Mouse (Mus musculus): ENCODE results near the gene Mipep. TPM values are rescaled to one million over a fixed set of nuclear protein-coding genes. Genes with fewer than 3 reads are reported as not detected.

Gene Mipep
- polyA plus RNA-seq, 1 experiment: 6.9 TPM

- H3K4me1 ChIP-seq (ENCODE audit: control insufficient read depth, insufficient read depth, low read length): no peaks in the 10 kb centered on the region
- no peak for TF ChIP-seq POLR2A (IDR thresholded peaks at IDR 0.05; ENCODE audit: borderline replicate concordance, low read depth, low read length)
- no peak for TF ChIP-seq CTCF (IDR thresholded peaks at IDR 0.05; ENCODE audit: low read depth, low read length)
- no peak overlapping the region for H3K27ac ChIP-seq (ENCODE audit: insufficient read depth, low read depth, low read length)
- H3K4me3 ChIP-seq (ENCODE audit: insufficient read depth, low read length): no peak overlapping the region
Observed at GRCm38 (mm10) chr14:60796600-60797322, 12.4 kb downstream of the Mipep start.

DNA sequence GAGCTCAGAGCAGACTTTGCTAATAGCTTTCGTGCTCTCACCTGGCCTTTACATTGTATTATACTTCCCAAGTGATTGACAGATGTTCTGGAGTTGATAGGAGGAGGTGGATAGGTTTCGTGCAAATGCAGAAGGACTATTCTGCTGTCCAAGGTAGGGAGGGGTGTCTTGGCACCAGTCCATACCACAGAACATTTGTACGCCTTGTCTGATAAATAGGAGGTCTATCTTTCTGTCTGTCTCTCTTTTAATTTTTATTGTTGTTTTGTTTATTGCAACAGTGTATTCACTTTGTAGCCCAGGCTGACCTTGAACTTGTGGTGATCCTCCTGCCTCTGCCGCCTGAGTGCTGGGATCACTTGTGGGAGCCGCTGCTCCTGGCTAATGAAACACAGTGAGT, 13.2 kb downstream of the Mipep start:
- TF ChIP-seq CTCF (IDR thresholded peaks at IDR 0.05; ENCODE audit: low read depth, low read length) (no peak), POLR2A (IDR thresholded peaks at IDR 0.05; ENCODE audit: borderline replicate concordance, low read depth, low read length) (no peak)
- Histone ChIP-seq H3K4me1 (ENCODE audit: control insufficient read depth, insufficient read depth, low read length) (no peaks in the 10 kb centered on the region), H3K27ac (ENCODE audit: insufficient read depth, low read depth, low read length) (no peak overlapping the region), H3K4me3 (ENCODE audit: insufficient read depth, low read length) (no peak overlapping the region)

DNA sequence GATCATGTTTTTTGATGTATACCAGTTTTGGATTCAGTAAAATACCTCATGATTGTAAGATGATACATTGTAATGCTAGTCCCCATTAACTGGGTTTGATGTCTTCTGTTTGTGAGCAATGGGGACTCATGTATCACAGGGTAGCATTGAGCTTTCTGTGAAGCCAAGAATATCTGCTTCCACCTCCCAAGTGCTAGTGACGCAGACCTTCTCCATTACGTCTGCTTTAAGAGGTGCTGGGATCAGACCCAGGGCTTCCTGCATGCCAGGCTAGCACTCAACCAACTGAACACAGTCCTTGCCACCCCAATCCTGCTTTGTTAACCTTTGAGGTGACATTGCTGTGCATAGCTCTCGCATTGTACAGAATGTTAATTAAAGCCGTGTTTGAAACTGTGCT, 14.3 kb downstream of the Mipep start:
- TF ChIP-seq CTCF (IDR thresholded peaks at IDR 0.05; ENCODE audit: low read depth, low read length) (no peak), POLR2A (IDR thresholded peaks at IDR 0.05; ENCODE audit: borderline replicate concordance, low read depth, low read length) (no peak)
- Histone ChIP-seq H3K4me3 (ENCODE audit: insufficient read depth, low read length) (no peak overlapping the region), H3K4me1 (ENCODE audit: control insufficient read depth, insufficient read depth, low read length) (no peaks in the 10 kb centered on the region), H3K27ac (ENCODE audit: insufficient read depth, low read depth, low read length) (no peak overlapping the region)

DNA sequence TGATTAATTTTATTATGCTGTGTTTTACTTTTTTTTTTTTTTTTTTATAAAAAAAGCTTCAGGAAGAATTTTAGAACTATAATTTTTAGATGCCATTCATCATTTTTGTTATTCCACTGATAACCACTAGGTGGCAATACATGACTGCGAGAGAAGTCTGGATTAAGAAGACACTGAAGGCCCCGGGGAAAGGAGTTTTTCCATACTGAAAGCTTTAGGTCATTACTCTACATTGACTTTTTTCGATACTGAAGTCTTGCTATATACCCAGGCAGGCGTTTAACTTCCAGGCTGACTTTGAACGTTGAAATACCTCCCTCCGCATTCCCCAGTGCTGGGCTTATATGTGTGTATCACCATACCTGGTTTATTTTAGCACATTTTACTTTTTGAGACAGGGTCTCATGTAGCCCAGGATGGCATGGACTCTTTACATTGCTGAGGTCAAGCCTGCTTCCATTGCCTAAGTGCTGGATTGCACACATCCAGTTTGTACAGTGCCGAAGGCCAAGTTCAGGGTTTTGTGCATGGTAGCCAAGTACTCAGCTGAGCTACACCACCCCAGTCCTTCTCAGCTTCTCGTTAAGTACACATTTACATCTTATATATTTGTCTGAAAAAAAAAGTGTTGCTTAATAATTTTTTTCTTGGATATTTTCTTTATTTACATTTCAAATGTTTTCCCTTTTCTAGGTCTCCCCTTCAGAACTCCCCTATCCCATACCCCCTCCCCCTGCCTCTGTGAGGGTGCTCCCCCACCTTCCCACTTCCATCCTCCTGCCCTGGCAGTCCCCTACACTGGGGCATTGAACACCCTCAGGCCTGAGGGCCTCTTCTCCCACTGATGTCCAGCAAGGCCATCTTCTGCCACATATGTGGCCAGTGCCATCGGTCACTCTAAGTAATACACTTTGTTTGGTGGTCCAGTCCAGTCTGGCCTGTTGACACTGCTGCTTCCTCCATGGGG, 15.7 kb downstream of the Mipep start:
- H3K27ac ChIP-seq (ENCODE audit: insufficient read depth, low read depth, low read length): no peak overlapping the region
- no peak overlapping the region for H3K4me3 ChIP-seq (ENCODE audit: insufficient read depth, low read length)
- 0 out of 2 replicates have a peak, but pooled peaks cover under 1% of the 10 kb centered on the region for H3K4me1 ChIP-seq (ENCODE audit: control insufficient read depth, insufficient read depth, low read length)
- TF ChIP-seq CTCF (IDR thresholded peaks at IDR 0.05; ENCODE audit: low read depth, low read length) (no peak), POLR2A (IDR thresholded peaks at IDR 0.05; ENCODE audit: borderline replicate concordance, low read depth, low read length) (no peak)

- TF ChIP-seq CTCF (IDR thresholded peaks at IDR 0.05; ENCODE audit: low read depth, low read length) (no peak), POLR2A (IDR thresholded peaks at IDR 0.05; ENCODE audit: borderline replicate concordance, low read depth, low read length) (no peak)
- Histone ChIP-seq H3K4me3 (ENCODE audit: insufficient read depth, low read length) (no peak overlapping the region), H3K4me1 (ENCODE audit: control insufficient read depth, insufficient read depth, low read length) (peaks cover 10% of the 10 kb centered on the region), H3K27ac (ENCODE audit: insufficient read depth, low read depth, low read length) (no peak overlapping the region)
Observed at GRCm38 (mm10) chr14:60802026-60802425, 17.7 kb downstream of the Mipep start.

DNA sequence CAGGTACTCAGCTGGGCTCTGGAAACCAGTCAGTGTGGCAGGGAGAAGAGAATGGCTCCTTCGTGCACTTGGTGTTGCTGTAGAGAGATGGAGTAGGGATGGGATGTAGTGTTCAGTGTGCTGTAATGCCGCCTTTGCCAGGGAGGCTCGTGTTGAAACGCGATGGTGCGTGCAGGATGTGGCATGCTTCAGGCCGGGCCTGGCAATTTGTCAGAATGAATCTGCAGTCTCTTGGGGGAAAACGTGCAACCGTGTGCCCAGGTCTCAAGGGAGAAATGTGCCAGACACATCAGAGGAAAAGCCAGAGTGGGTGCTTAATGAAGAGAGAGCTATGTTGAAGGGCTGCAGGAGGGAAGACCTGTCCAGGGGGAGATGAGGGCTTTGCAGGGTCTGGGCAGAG, 20.6 kb downstream of the Mipep start:
- H3K4me1 ChIP-seq (ENCODE audit: control insufficient read depth, insufficient read depth, low read length): peaks cover 10% of the 10 kb centered on the region
- TF ChIP-seq POLR2A (IDR thresholded peaks at IDR 0.05; ENCODE audit: borderline replicate concordance, low read depth, low read length) (no peak), CTCF (IDR thresholded peaks at IDR 0.05; ENCODE audit: low read depth, low read length) (no peak)
- H3K27ac ChIP-seq (ENCODE audit: insufficient read depth, low read depth, low read length): no peak overlapping the region
- H3K4me3 ChIP-seq (ENCODE audit: insufficient read depth, low read length): no peak overlapping the region

- no peak for TF ChIP-seq POLR2A (IDR thresholded peaks at IDR 0.05; ENCODE audit: borderline replicate concordance, low read depth, low read length)
- TF ChIP-seq CTCF (IDR thresholded peaks at IDR 0.05; ENCODE audit: low read depth, low read length): no peak
- no peak overlapping the region for H3K27ac ChIP-seq (ENCODE audit: insufficient read depth, low read depth, low read length)
- peaks cover 10% of the 10 kb centered on the region for H3K4me1 ChIP-seq (ENCODE audit: control insufficient read depth, insufficient read depth, low read length)
- no peak overlapping the region for H3K4me3 ChIP-seq (ENCODE audit: insufficient read depth, low read length)
Observed at GRCm38 (mm10) chr14:60805871-60806270, 21.5 kb downstream of the Mipep start.

GRCm38 (mm10) chr14:60806891-60807344, 22.5 kb downstream of the Mipep start:
- Histone ChIP-seq H3K4me1 (ENCODE audit: control insufficient read depth, insufficient read depth, low read length) (peaks cover 10% of the 10 kb centered on the region), H3K27ac (ENCODE audit: insufficient read depth, low read depth, low read length) (no peak overlapping the region), H3K4me3 (ENCODE audit: insufficient read depth, low read length) (no peak overlapping the region)
- TF ChIP-seq POLR2A (IDR thresholded peaks at IDR 0.05; ENCODE audit: borderline replicate concordance, low read depth, low read length) (no peak), CTCF (IDR thresholded peaks at IDR 0.05; ENCODE audit: low read depth, low read length) (no peak)

DNA sequence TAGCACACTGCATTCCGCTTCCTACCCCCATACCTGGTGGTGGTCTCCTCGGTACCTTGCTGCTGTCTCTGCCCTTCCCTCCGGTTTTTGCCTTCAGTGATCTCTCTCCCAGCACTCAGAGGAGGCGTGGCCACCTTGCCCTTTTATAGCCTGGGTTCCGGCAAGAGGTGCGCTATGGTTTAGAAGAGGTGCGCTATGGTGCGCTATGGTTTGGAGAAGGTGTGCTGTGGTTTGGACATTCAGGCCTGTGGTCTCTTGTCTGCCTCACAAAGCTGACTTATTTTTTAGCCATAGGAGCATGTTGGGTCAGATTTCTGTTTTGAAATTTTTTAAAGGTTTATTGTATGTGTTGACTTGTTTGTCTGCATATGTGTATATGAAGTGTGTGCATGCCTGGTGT, 25.5 kb downstream of the Mipep start:
- H3K27ac ChIP-seq (ENCODE audit: insufficient read depth, low read depth, low read length): no peak overlapping the region
- peaks cover 10% of the 10 kb centered on the region for H3K4me1 ChIP-seq (ENCODE audit: control insufficient read depth, insufficient read depth, low read length)
- H3K4me3 ChIP-seq (ENCODE audit: insufficient read depth, low read length): no peak overlapping the region
- no peak for TF ChIP-seq CTCF (IDR thresholded peaks at IDR 0.05; ENCODE audit: low read depth, low read length)
- no peak for TF ChIP-seq POLR2A (IDR thresholded peaks at IDR 0.05; ENCODE audit: borderline replicate concordance, low read depth, low read length)

DNA sequence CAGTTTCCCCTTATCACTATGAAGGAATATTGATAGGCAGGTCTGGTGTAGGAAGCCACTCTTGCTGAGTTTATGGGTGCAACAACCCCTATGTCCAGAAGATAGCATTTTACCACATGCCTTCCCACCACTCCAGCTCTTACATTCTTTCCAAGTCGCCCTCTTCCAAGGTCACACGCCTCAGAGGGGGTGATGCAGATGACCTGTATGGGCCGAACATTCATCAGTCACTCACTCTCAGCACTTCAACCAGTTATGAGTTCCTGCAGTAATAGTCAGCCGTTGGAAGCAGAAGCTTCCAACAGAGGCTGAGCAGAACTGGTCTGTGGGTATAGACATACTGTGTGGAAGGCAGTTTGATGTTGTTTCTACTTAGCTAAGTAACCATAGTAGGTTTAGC, 27.2 kb downstream of the Mipep start:
- no peak overlapping the region for H3K4me3 ChIP-seq (ENCODE audit: insufficient read depth, low read length)

More for the DNA sequence above, 27.2 kb downstream of the Mipep start:
- Histone ChIP-seq H3K27ac (ENCODE audit: insufficient read depth, low read depth, low read length) (no peak overlapping the region), H3K4me1 (ENCODE audit: control insufficient read depth, insufficient read depth, low read length) (no peaks in the 10 kb centered on the region)
- TF ChIP-seq POLR2A (IDR thresholded peaks at IDR 0.05; ENCODE audit: borderline replicate concordance, low read depth, low read length) (no peak), CTCF (IDR thresholded peaks at IDR 0.05; ENCODE audit: low read depth, low read length) (no peak)

Measured in bone marrow macrophage, adult 2 months (primary cell).